ENCODE assay signal across 12 mouse cellular contexts in genomic region chr16:84974176-84974518, GRCm38 (mm10).
DNase-seq lines count a peak whose midpoint lies in the region; ATAC-seq and TF ChIP-seq lines count a peak whose summit lies in the region.
"Had no signal": no experiment of that assay in that cellular context is flagged by ENCODE, and none has a peak within 500 bp of the region (broad histone marks: within the 10 kb centered on the region; RNA-seq: fewer than 3 reads in every experiment).

No protein-coding gene starts in this region.

- intact Hi-C loops in heart, postnatal 14 days (cut with DNase I), result no loop called here

- H3K4me1 ChIP-seq in heart, embryonic 11.5 days (ENCODE audit: control insufficient read depth, insufficient read depth, low read length), result peaks cover 22% of the 10 kb centered on the region; the same call in 1 of the 2 replicates
- H3K4me1 ChIP-seq in kidney, postnatal 0 days (replicated peaks; ENCODE audit: insufficient read depth, low read length), result no peaks in the 10 kb centered on the region
- H3K4me1 ChIP-seq in midbrain, embryonic 16.5 days (ENCODE audit: control insufficient read depth, insufficient read depth, low read length), result peaks cover 12% of the 10 kb centered on the region
- no peaks in the 10 kb centered on the region for H3K4me1 ChIP-seq in midbrain, postnatal 0 days (ENCODE audit: insufficient read depth, low read length)
- H3K4me1 ChIP-seq: embryonic facial prominence, embryonic 12.5 days; intestine, embryonic 15.5 days had no signal

- H3K36me3 ChIP-seq in heart, embryonic 11.5 days (ENCODE audit: control insufficient read depth, insufficient read depth, low read length), result peaks cover 7% of the 10 kb centered on the region
- H3K36me3 ChIP-seq in kidney, postnatal 0 days (ENCODE audit: insufficient read depth, low read length), result peaks cover 45% of the 10 kb centered on the region
- H3K36me3 ChIP-seq in midbrain, embryonic 16.5 days (ENCODE audit: control insufficient read depth, insufficient read depth, low read length), result peaks cover 13% of the 10 kb centered on the region
- peaks cover 22% of the 10 kb centered on the region for H3K36me3 ChIP-seq in midbrain, postnatal 0 days (ENCODE audit: insufficient read depth, low read length)

- H3K4me2 ChIP-seq in heart, embryonic 11.5 days, result no peak overlapping the region
- no peak overlapping the region for H3K4me2 ChIP-seq in kidney, postnatal 0 days (ENCODE audit: low read length)
- H3K4me2 ChIP-seq in midbrain, embryonic 16.5 days (ENCODE audit: low read length), result no peak overlapping the region
- no peak overlapping the region for H3K4me2 ChIP-seq in midbrain, postnatal 0 days (ENCODE audit: low read depth, low read length, poor library complexity, severe bottlenecking)
- H3K4me2 ChIP-seq: embryonic facial prominence, embryonic 12.5 days; forebrain, embryonic 12.5 days; intestine, embryonic 15.5 days had no signal

- TF ChIP-seq CTCF in kidney, postnatal 0 days (IDR thresholded peaks at IDR 0.05; ENCODE audit: low read depth), result no peak
- no peak for TF ChIP-seq CTCF in midbrain, postnatal 0 days (IDR thresholded peaks at IDR 0.05)

- no peak overlapping the region for H3K4me3 ChIP-seq in heart, embryonic 11.5 days (ENCODE audit: low read depth, low read length)
- no peak overlapping the region for H3K4me3 ChIP-seq in kidney, postnatal 0 days (replicated peaks; ENCODE audit: low read depth, low read length)
- no peak overlapping the region for H3K4me3 ChIP-seq in midbrain, embryonic 16.5 days (ENCODE audit: low read depth, low read length)
- no peak overlapping the region for H3K4me3 ChIP-seq in midbrain, postnatal 0 days (ENCODE audit: low read depth, low read length)
- H3K4me3 ChIP-seq: embryonic facial prominence, embryonic 12.5 days; forebrain, embryonic 12.5 days; intestine, embryonic 15.5 days had no signal

- 0 out of 2 replicates have a peak overlapping the region, but pooled peaks have one; percentile 41 for H3K27ac ChIP-seq in heart, embryonic 11.5 days (ENCODE audit: low read depth, low read length)
- 0 out of 2 replicates have a peak overlapping the region, but pooled peaks have one; percentile 20 for H3K27ac ChIP-seq in kidney, postnatal 0 days
- H3K27ac ChIP-seq in midbrain, embryonic 16.5 days (ENCODE audit: low read length), result peak overlapping the region; percentile 3; the same call in 1 of the 2 replicates
- H3K27ac ChIP-seq in midbrain, postnatal 0 days (ENCODE audit: low read depth, low read length), result no peak overlapping the region
- H3K27ac ChIP-seq: embryonic facial prominence, embryonic 12.5 days; forebrain, embryonic 12.5 days; intestine, embryonic 15.5 days had no signal

- no peaks in the 10 kb centered on the region for H3K27me3 ChIP-seq in heart, embryonic 11.5 days (ENCODE audit: control insufficient read depth, insufficient read depth, low read length)
- no peaks in the 10 kb centered on the region for H3K27me3 ChIP-seq in kidney, postnatal 0 days (ENCODE audit: insufficient read depth, low read length)
- no peaks in the 10 kb centered on the region for H3K27me3 ChIP-seq in midbrain, embryonic 16.5 days (ENCODE audit: control insufficient read depth, insufficient read depth, low read depth, low read length)
- H3K27me3 ChIP-seq in midbrain, postnatal 0 days (ENCODE audit: insufficient read depth, low read length), result no peaks in the 10 kb centered on the region
- H3K27me3 ChIP-seq: embryonic facial prominence, embryonic 12.5 days; forebrain, embryonic 12.5 days; intestine, embryonic 15.5 days had no signal

- no peak overlapping the region for H3K9ac ChIP-seq in heart, embryonic 11.5 days (ENCODE audit: low read depth, low read length)
- H3K9ac ChIP-seq in kidney, postnatal 0 days (ENCODE audit: low read depth, low read length), result no peak overlapping the region
- no peak overlapping the region for H3K9ac ChIP-seq in midbrain, embryonic 16.5 days (ENCODE audit: low read depth, low read length)
- H3K9ac ChIP-seq in midbrain, postnatal 0 days (replicated peaks; ENCODE audit: low read length, poor library complexity, severe bottlenecking), result no peak overlapping the region
- H3K9ac ChIP-seq: embryonic facial prominence, embryonic 12.5 days; forebrain, embryonic 12.5 days; intestine, embryonic 15.5 days had no signal

- H3K9me3 ChIP-seq in heart, embryonic 11.5 days (replicated peaks; ENCODE audit: control insufficient read depth, low read length), result no peaks in the 10 kb centered on the region
- no peaks in the 10 kb centered on the region for H3K9me3 ChIP-seq in kidney, postnatal 0 days (replicated peaks; ENCODE audit: low read length)
- no peaks in the 10 kb centered on the region for H3K9me3 ChIP-seq in midbrain, embryonic 16.5 days (replicated peaks; ENCODE audit: control insufficient read depth, low read length, poor library complexity, severe bottlenecking)
- H3K9me3 ChIP-seq in midbrain, postnatal 0 days (ENCODE audit: low read length), result no peaks in the 10 kb centered on the region
- H3K9me3 ChIP-seq: embryonic facial prominence, embryonic 12.5 days; forebrain, embryonic 12.5 days; intestine, embryonic 15.5 days had no signal

- no peak for ATAC-seq in heart, embryonic 11.5 days (replicated peaks; ENCODE audit: insufficient number of reproducible peaks, low FRiP score, low TSS enrichment)
- ATAC-seq in kidney, postnatal 0 days (replicated peaks; ENCODE audit: low FRiP score, low read depth), result no peak
- ATAC-seq in midbrain, embryonic 16.5 days, result no peak
- no peak for ATAC-seq in midbrain, postnatal 0 days (ENCODE audit: low FRiP score)
- ATAC-seq: intestine, embryonic 15.5 days had no signal

- DNase-seq in heart, postnatal 14 days, result no peak
- DNase-seq in kidney, postnatal 0 days (ENCODE audit: low spot score), result no peak
- DNase-seq in kidney, adult 11 months, result no peak
- DNase-seq in midbrain, postnatal 0 days (ENCODE audit: low spot score), result no peak
- DNase-seq in ovary, adult 18-20 months (ENCODE audit: low spot score), result no peak
- DNase-seq: adrenal gland, postnatal 25 days; cerebellum, postnatal 36 days had no signal

- 56% methylated on average over 6 of the region's 6 CpGs for WGBS in heart, embryonic 11.5 days (ENCODE audit: insufficient replicate concordance)
- WGBS in kidney, postnatal 0 days, result 71% methylated on average over 6 of the region's 6 CpGs
- 92% methylated on average over 6 of the region's 6 CpGs for WGBS in midbrain, embryonic 16.5 days
- WGBS in midbrain, postnatal 0 days, result 91% methylated on average over 6 of the region's 6 CpGs
